Mouse (Mus musculus) CH12.LX (cell line): ENCODE measurements at regions not wholly inside any gene's neighbourhood (a gene's known extent, or its start where the extent isn't known, plus 50 kb on each side); places are given as distances from the start of the nearest gene placed in this dataset.

Source experiments
- DNase-seq: peaks from one replicate; pipeline ENCODE4 v3.0.0-alpha.2; 2013; ENCODE audit errors: extremely low read depth
- H3K27ac ChIP-seq: 2 replicates; pipeline ENCODE4 v1.5.1; 2012; ENCODE audit warnings: low read depth, mild to moderate bottlenecking, control low read depth, moderate library complexity; ENCODE audit not compliant: insufficient read depth
- H3K27me3 ChIP-seq: replicated peaks from 2 replicates; pipeline ENCODE3; 2012; ENCODE audit warnings: inconsistent platforms
- H3K36me3 ChIP-seq, 2 experiments: replicated peaks in 1 of 2; 2 replicates each; pipeline versions ENCODE3 to v1.6.1; 2012; ENCODE audit warnings: inconsistent platforms in 1 of 2, low read length in 1 of 2, mild to moderate bottlenecking in 1 of 2, mixed read lengths in 1 of 2, moderate library complexity in 1 of 2; ENCODE audit not compliant: control insufficient read depth in 1 of 2, insufficient read depth in 1 of 2
- H3K4me1 ChIP-seq, 2 experiments: 2 replicates each; pipeline ENCODE4 v1.6.1; 2012; ENCODE audit warnings: inconsistent platforms in 1 of 2, moderate library complexity in 1 of 2; ENCODE audit not compliant: insufficient read depth in 2 of 2, control insufficient read depth in 1 of 2
- H3K4me2 ChIP-seq: 2 replicates; pipeline ENCODE4 v1.6.1; 2012; ENCODE audit warnings: low read depth, mild to moderate bottlenecking, control low read depth; ENCODE audit not compliant: poor library complexity, insufficient read depth, severe bottlenecking
- H3K4me3 ChIP-seq, 3 experiments: fragments of 150-350 bp in 1 of 3; sonication (generic) in 1 of 3; replicated peaks in 1 of 3; 2 replicates each; pipeline versions ENCODE3 to v1.5.1; 2011 to 2012; ENCODE audit warnings: low read depth in 2 of 3, low read length in 2 of 3, mild to moderate bottlenecking in 2 of 3, moderate library complexity in 2 of 3, control low read depth in 1 of 3, improper control_type of control experiment in 1 of 3, inconsistent platforms in 1 of 3, mixed read lengths in 1 of 3; ENCODE audit not compliant: poor library complexity in 1 of 3
- H3K79me2 ChIP-seq: replicated peaks from 2 replicates; pipeline ENCODE4 v1.6.1; 2012; ENCODE audit warnings: mild to moderate bottlenecking, moderate library complexity; ENCODE audit not compliant: control insufficient read depth, poor library complexity, insufficient read depth, severe bottlenecking; ENCODE audit errors: extremely low read depth
- H3K9ac ChIP-seq: 2 replicates; pipeline ENCODE4 v1.6.1; 2012; ENCODE audit warnings: low read depth, mild to moderate bottlenecking, control low read depth, moderate library complexity; ENCODE audit not compliant: insufficient read depth
- H3K9me3 ChIP-seq: replicated peaks from 2 replicates; pipeline ENCODE3; 2012; ENCODE audit warnings: low read length, inconsistent platforms, mixed read lengths
- CHD1 ChIP-seq: IDR thresholded peaks from 2 replicates; pipeline ENCODE4 v1.6.1; 2012; ENCODE audit warnings: low read depth, low read length, improper control_type of control experiment, inconsistent platforms
- CHD2 ChIP-seq: IDR thresholded peaks from 2 replicates; pipeline ENCODE4 v1.6.1; 2011; ENCODE audit warnings: low read length, improper control_type of control experiment
- CTCF ChIP-seq, 2 experiments: IDR thresholded peaks in 1 of 2; conservative IDR thresholded peaks in 1 of 2; 2 replicates each; pipeline ENCODE4 v1.5.1; 2011 to 2012; ENCODE audit warnings: low read depth in 2 of 2, low read length in 2 of 2, improper control_type of control experiment in 1 of 2, inconsistent platforms in 1 of 2, mild to moderate bottlenecking in 1 of 2, moderate library complexity in 1 of 2
- E2F4 ChIP-seq: IDR thresholded peaks from 2 replicates; pipeline ENCODE4 v1.6.1; 2011; ENCODE audit warnings: low read depth, low read length, improper control_type of control experiment; ENCODE audit not compliant: insufficient replicate concordance
- ELF1 ChIP-seq: IDR thresholded peaks from 2 replicates; pipeline ENCODE4 v1.6.1; 2014; ENCODE audit warnings: low read depth, mild to moderate bottlenecking, inconsistent platforms, low read length, improper control_type of control experiment
- ETS1 ChIP-seq: conservative IDR thresholded peaks from 2 replicates; pipeline ENCODE4 v1.6.1; 2012; ENCODE audit warnings: low read depth, mild to moderate bottlenecking, inconsistent platforms, low read length, improper control_type of control experiment, moderate library complexity
- HCFC1 ChIP-seq: IDR thresholded peaks from 2 replicates; pipeline ENCODE4 v1.6.1; 2012; ENCODE audit warnings: low read depth, mild to moderate bottlenecking, inconsistent platforms, low read length, improper control_type of control experiment
- IRF4 ChIP-seq: IDR thresholded peaks from 2 replicates; pipeline ENCODE4 v1.6.1; 2014; ENCODE audit warnings: low read depth, mild to moderate bottlenecking, inconsistent platforms, low read length, improper control_type of control experiment
- JUND ChIP-seq: conservative IDR thresholded peaks from 2 replicates; pipeline ENCODE4 v1.6.1; 2011; ENCODE audit warnings: low read depth, low read length, improper control_type of control experiment
- MAX ChIP-seq: IDR thresholded peaks from 2 replicates; pipeline ENCODE4 v1.6.1; 2011; ENCODE audit warnings: low read length, improper control_type of control experiment
- MAZ ChIP-seq: IDR thresholded peaks from 2 replicates; pipeline ENCODE4 v1.6.1; 2012; ENCODE audit warnings: low read depth, mild to moderate bottlenecking, inconsistent platforms, low read length, improper control_type of control experiment, moderate library complexity
- MEF2A ChIP-seq: IDR thresholded peaks from 2 replicates; pipeline ENCODE4 v1.6.1; 2014; ENCODE audit warnings: low read depth, mild to moderate bottlenecking, inconsistent platforms, low read length, improper control_type of control experiment, borderline replicate concordance
- MXI1 ChIP-seq: IDR thresholded peaks from 2 replicates; pipeline ENCODE4 v1.6.1; 2011; ENCODE audit warnings: mild to moderate bottlenecking, low read depth, low read length, improper control_type of control experiment
- MYC ChIP-seq: IDR thresholded peaks from 2 replicates; pipeline ENCODE4 v1.6.1; 2011; ENCODE audit warnings: low read depth, mild to moderate bottlenecking, improper control_type of control experiment, low read length
- NRF1 ChIP-seq: IDR thresholded peaks from 2 replicates; pipeline ENCODE4 v1.6.1; 2014; ENCODE audit warnings: low read depth, mild to moderate bottlenecking, inconsistent platforms, low read length, improper control_type of control experiment, moderate library complexity
- PAX5 ChIP-seq: IDR thresholded peaks from 2 replicates; pipeline ENCODE4 v1.6.1; 2012; ENCODE audit warnings: low read length, inconsistent platforms, mixed read lengths
- POLR2A ChIP-seq: IDR thresholded peaks from 2 replicates; pipeline ENCODE4 v1.6.1; 2011; ENCODE audit warnings: low read depth, mild to moderate bottlenecking, improper control_type of control experiment, low read length
- POLR2AphosphoS2 ChIP-seq: IDR thresholded peaks from 2 replicates; pipeline ENCODE4 v1.6.1; 2011; ENCODE audit warnings: low read depth, low read length, improper control_type of control experiment
- RAD21 ChIP-seq: IDR thresholded peaks from 2 replicates; pipeline ENCODE4 v1.6.1; 2011; ENCODE audit warnings: low read depth, mild to moderate bottlenecking, low read length, improper control_type of control experiment, moderate library complexity
- RCOR1 ChIP-seq: conservative IDR thresholded peaks from 2 replicates; pipeline ENCODE4 v1.6.1; 2012; ENCODE audit warnings: low read depth, mild to moderate bottlenecking, inconsistent platforms, low read length, improper control_type of control experiment
- SIN3A ChIP-seq: IDR thresholded peaks from 2 replicates; pipeline ENCODE4 v1.6.1; 2012; ENCODE audit warnings: low read length, improper control_type of control experiment, inconsistent platforms
- TCF12 ChIP-seq: IDR thresholded peaks from 2 replicates; pipeline ENCODE4 v1.6.1; 2014; ENCODE audit warnings: low read depth, mild to moderate bottlenecking, inconsistent platforms, low read length, improper control_type of control experiment
- USF2 ChIP-seq: conservative IDR thresholded peaks from 2 replicates; pipeline ENCODE4 v1.6.1; 2011; ENCODE audit warnings: low read depth, low read length, improper control_type of control experiment
- ZC3H11A ChIP-seq: IDR thresholded peaks from 2 replicates; pipeline ENCODE4 v1.6.1; 2012; ENCODE audit warnings: low read depth, mild to moderate bottlenecking, inconsistent platforms, low read length, improper control_type of control experiment
- ZMIZ1 ChIP-seq: IDR thresholded peaks from 2 replicates; pipeline ENCODE4 v1.6.1; 2012; ENCODE audit warnings: low read depth, mild to moderate bottlenecking, inconsistent platforms, low read length, improper control_type of control experiment
- ZNF384 ChIP-seq: IDR thresholded peaks from 2 replicates; pipeline ENCODE4 v1.6.1; 2012; ENCODE audit warnings: low read depth, low read length, improper control_type of control experiment, inconsistent platforms
- dilution Hi-C: fragments of 300-500 bp; cut with MboI; formaldehyde crosslinking; loops from 2 replicates; pipeline ENCODE4 v1.14.3; 2020; ENCODE audit warnings: low sequenced_read_pairs; ENCODE audit not compliant: extremely low pct_unique_long_range_greater_than_20kb, extremely low pct_ligation_motif_present
- in situ Hi-C: fragments of 300-500 bp; cut with MboI; formaldehyde crosslinking; loops from 3 replicates; pipeline ENCODE4 v1.14.3; 2019; ENCODE audit warnings: low sequenced_read_pairs, low pct_ligation_motif_present, low pct_unique_long_range_greater_than_20kb, mixed read lengths

DNA sequence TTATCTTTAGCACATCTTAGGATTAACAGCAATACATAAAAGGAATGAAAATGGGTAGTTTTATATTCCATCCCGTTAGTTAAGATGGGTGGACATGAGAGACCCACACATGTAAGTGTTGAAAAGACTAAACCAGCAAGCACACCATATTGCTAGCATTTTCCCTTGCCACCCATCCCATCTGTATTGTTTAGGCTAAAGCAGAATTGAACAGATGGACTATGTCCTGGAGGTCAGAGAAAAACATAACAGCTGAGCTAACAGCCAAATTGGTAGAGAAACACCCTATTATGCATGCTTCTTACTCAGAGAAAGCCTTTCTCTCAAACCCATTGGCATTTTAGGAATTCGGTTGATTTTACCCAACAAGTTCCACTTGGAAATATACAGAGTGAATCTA, 329.3 kb upstream of the Emcn start:
- no peaks in the 10 kb centered on the region for H3K27me3 ChIP-seq
- H3K4me1 ChIP-seq = no peaks in the 10 kb centered on the region
- H3K9ac ChIP-seq = no peak overlapping the region
- dilution Hi-C loops (no loop called here), in situ Hi-C loops (no loop called here)
- no peak for DNase-seq
- no peak overlapping the region for H3K27ac ChIP-seq
- no peaks in the 10 kb centered on the region for H3K9me3 ChIP-seq
- H3K36me3 ChIP-seq = no peaks in the 10 kb centered on the region
- TF ChIP-seq POLR2AphosphoS2 (no peak), MAZ (no peak), POLR2A (no peak), PAX5 (no peak), TCF12 (no peak), SIN3A (no peak), RCOR1 (no peak), ZMIZ1 (no peak), ZNF384 (no peak), NRF1 (no peak), ELF1 (no peak), USF2 (no peak), CHD1 (no peak), RAD21 (no peak), E2F4 (no peak), IRF4 (no peak), MEF2A (no peak), MXI1 (no peak), MAX (no peak)
- H3K79me2 ChIP-seq = no peaks in the 10 kb centered on the region
- H3K4me3 ChIP-seq = no peak overlapping the region
- no peak overlapping the region for H3K4me2 ChIP-seq

- peak; percentile 45 for DNase-seq
- H3K4me1 ChIP-seq = no peaks in the 10 kb centered on the region
- H3K27ac ChIP-seq = no peak overlapping the region
- no peak overlapping the region for H3K9ac ChIP-seq
- dilution Hi-C loops = no loop called here
- no peak; the same call in 1 of the 2 replicates for TF ChIP-seq SIN3A
- no peak for TF ChIP-seq CHD2
- no peak for TF ChIP-seq RCOR1
- TF ChIP-seq CTCF (conservative IDR thresholded peaks at IDR 0.05 in 1 of 2, IDR thresholded peaks at IDR 0.05 in 1 of 2; ENCODE audit: low read depth in 2 of 2, low read length in 2 of 2) = no peak
- no peak for TF ChIP-seq ZMIZ1
- no peak for TF ChIP-seq ETS1
- no peak for TF ChIP-seq RAD21
- TF ChIP-seq USF2 = no peak
- TF ChIP-seq ELF1 = no peak
- no peak for TF ChIP-seq ZC3H11A
- no peak for TF ChIP-seq JUND
- no peak for TF ChIP-seq E2F4
- no peak for TF ChIP-seq MYC
- no peak for TF ChIP-seq POLR2A
- no peak for TF ChIP-seq NRF1
- no peak for TF ChIP-seq HCFC1
- no peak for TF ChIP-seq CHD1
- TF ChIP-seq, all 38 proteins: peak for 0
- no peak overlapping the region for H3K4me2 ChIP-seq
- H3K79me2 ChIP-seq = no peaks in the 10 kb centered on the region
- no peaks in the 10 kb centered on the region for H3K9me3 ChIP-seq
- no peak overlapping the region for H3K4me3 ChIP-seq
- no peaks in the 10 kb centered on the region for H3K27me3 ChIP-seq
- no peaks in the 10 kb centered on the region for H3K36me3 ChIP-seq
- in situ Hi-C loops = no loop called here
Observed at GRCm38 (mm10) chr3:137014686-137015085, 326.2 kb upstream of the Emcn start.
